Mouse (Mus musculus) bone marrow macrophage, adult 2 months (primary cell): Measurements from ENCODE around the gene Troap.

Source experiments
- CTCF ChIP-seq: IDR thresholded peaks from 2 replicates; pipeline ENCODE4 v1.5.1; 2012; ENCODE audit warnings: low read depth, mild to moderate bottlenecking, low read length, moderate library complexity
- POLR2A ChIP-seq: IDR thresholded peaks from 2 replicates; pipeline ENCODE4 v1.6.1; 2012; ENCODE audit warnings: mild to moderate bottlenecking, low read depth, low read length, borderline replicate concordance

GRCm38 (mm10) chr15:99115065-99115423 is 40.7 kb downstream of the Troap start:
- TF ChIP-seq CTCF = no peak
- TF ChIP-seq POLR2A = no peak
